Mouse (Mus musculus): ENCODE data around the gene Asmt.

- no peak for TF ChIP-seq CTCF (IDR thresholded peaks at IDR 0.05; ENCODE audit: low read depth)
- TF ChIP-seq EP300 (IDR thresholded peaks at IDR 0.05; ENCODE audit: low read depth): no peak
Observed at GRCm38 (mm10) chrX:170677680-170678079, 5.2 kb downstream of the Asmt start.

Measured in liver, embryonic 14.5 days (tissue).